In genomic region chr1:165672355-165672754, GRCm38 (mm10) we compare ENCODE assay signal across 16 mouse cellular contexts. TPM values are rescaled to one million over a fixed set of nuclear protein-coding genes. Genes with fewer than 3 reads are reported as not detected.
DNase-seq lines count a peak whose midpoint lies in the region; ATAC-seq and TF ChIP-seq lines count a peak whose summit lies in the region.
"Had no signal": no experiment of that assay in that cellular context is flagged by ENCODE, and none has a peak within 500 bp of the region (broad histone marks: within the 10 kb centered on the region; RNA-seq: fewer than 3 reads in every experiment).

No protein-coding gene starts in this region.

- H3K27ac ChIP-seq in intestine, postnatal 0 days (ENCODE audit: low read depth, low read length): no peak overlapping the region
- H3K27ac ChIP-seq in intestine, embryonic 16.5 days (ENCODE audit: low read length): no peak overlapping the region
- no peak overlapping the region for H3K27ac ChIP-seq in spleen, adult 2 months (ENCODE audit: insufficient read depth, low read length)
- H3K27ac ChIP-seq in stomach, postnatal 0 days (replicated peaks): no peak overlapping the region
- no peak overlapping the region for H3K27ac ChIP-seq in hindbrain, embryonic 14.5 days
- H3K27ac ChIP-seq: heart, embryonic 13.5 days; hindbrain, embryonic 15.5 days; kidney, embryonic 15.5 days; limb, embryonic 12.5 days; macrophage; neural tube, embryonic 13.5 days had no signal

- H3K4me3 ChIP-seq in intestine, postnatal 0 days (ENCODE audit: low read depth, low read length): no peak overlapping the region
- no peak overlapping the region for H3K4me3 ChIP-seq in intestine, embryonic 16.5 days (ENCODE audit: low read length)
- H3K4me3 ChIP-seq in spleen, adult 2 months (ENCODE audit: extremely low read depth, insufficient read depth, insufficient read length): no peak overlapping the region
- H3K4me3 ChIP-seq in stomach, postnatal 0 days (ENCODE audit: low read depth, low read length): no peak overlapping the region
- no peak overlapping the region for H3K4me3 ChIP-seq in hindbrain, embryonic 14.5 days (replicated peaks; ENCODE audit: low read length)
- H3K4me3 ChIP-seq: heart, embryonic 13.5 days; hindbrain, embryonic 15.5 days; kidney, embryonic 15.5 days; limb, embryonic 12.5 days; neural tube, embryonic 13.5 days had no signal

- intact Hi-C loops in left cerebral cortex, postnatal 14 days (cut with DNase I): no loop called here

- no peak for ATAC-seq in intestine, postnatal 0 days
- ATAC-seq in intestine, embryonic 16.5 days: no peak
- no peak for ATAC-seq in stomach, postnatal 0 days (ENCODE audit: low FRiP score, low TSS enrichment)
- ATAC-seq in hindbrain, embryonic 14.5 days (ENCODE audit: low FRiP score): no peak

- no peaks in the 10 kb centered on the region for H3K4me1 ChIP-seq in intestine, postnatal 0 days (replicated peaks; ENCODE audit: control insufficient read depth, insufficient read depth, low read length)
- peaks cover 7% of the 10 kb centered on the region; the same call in 1 of the 2 replicates for H3K4me1 ChIP-seq in intestine, embryonic 16.5 days (ENCODE audit: control insufficient read depth, insufficient read depth, low read length)
- H3K4me1 ChIP-seq in spleen, adult 2 months (ENCODE audit: control insufficient read depth, insufficient read depth, insufficient read length): peaks cover 5% of the 10 kb centered on the region; the same call in 1 of the 2 replicates
- no peaks in the 10 kb centered on the region for H3K4me1 ChIP-seq in stomach, postnatal 0 days (replicated peaks; ENCODE audit: control insufficient read depth, insufficient read depth)
- H3K4me1 ChIP-seq in hindbrain, embryonic 14.5 days (replicated peaks; ENCODE audit: control insufficient read depth, insufficient read depth, low read length): no peaks in the 10 kb centered on the region
- H3K4me1 ChIP-seq: hindbrain, embryonic 15.5 days had no signal

- no peak overlapping the region for H3K4me2 ChIP-seq in intestine, postnatal 0 days (replicated peaks; ENCODE audit: low read depth)
- no peak overlapping the region for H3K4me2 ChIP-seq in intestine, embryonic 16.5 days (ENCODE audit: low read depth, low read length)
- no peak overlapping the region for H3K4me2 ChIP-seq in stomach, postnatal 0 days (replicated peaks; ENCODE audit: low read depth)
- no peak overlapping the region for H3K4me2 ChIP-seq in hindbrain, embryonic 14.5 days (replicated peaks)
- H3K4me2 ChIP-seq: heart, embryonic 13.5 days; hindbrain, embryonic 15.5 days; kidney, embryonic 15.5 days; limb, embryonic 12.5 days; neural tube, embryonic 13.5 days had no signal

- no peak for TF ChIP-seq POLR2A in spleen, adult 2 months (IDR thresholded peaks at IDR 0.05; ENCODE audit: low read depth, low read length)

- no peaks in the 10 kb centered on the region for H3K9me3 ChIP-seq in intestine, postnatal 0 days (ENCODE audit: control insufficient read depth)
- no peaks in the 10 kb centered on the region for H3K9me3 ChIP-seq in intestine, embryonic 16.5 days (ENCODE audit: control insufficient read depth, low read length)
- no peaks in the 10 kb centered on the region for H3K9me3 ChIP-seq in stomach, postnatal 0 days (ENCODE audit: control insufficient read depth, low read length)
- no peaks in the 10 kb centered on the region for H3K9me3 ChIP-seq in hindbrain, embryonic 14.5 days (ENCODE audit: control insufficient read depth, low read length)
- H3K9me3 ChIP-seq: G1E; heart, embryonic 13.5 days; hindbrain, embryonic 15.5 days; kidney, embryonic 15.5 days; limb, embryonic 12.5 days; neural tube, embryonic 13.5 days had no signal

- 81% methylated on average over 9 of the region's 9 CpGs for WGBS in intestine, postnatal 0 days
- WGBS in intestine, embryonic 16.5 days: 82% methylated on average over 9 of the region's 9 CpGs
- WGBS in spleen, adult 2 months: 84% methylated on average over 9 of the region's 9 CpGs
- 79% methylated on average over 9 of the region's 9 CpGs for WGBS in stomach, postnatal 0 days
- WGBS in hindbrain, embryonic 14.5 days: 77% methylated on average over 9 of the region's 9 CpGs

- no peaks in the 10 kb centered on the region for H3K27me3 ChIP-seq in intestine, postnatal 0 days (replicated peaks; ENCODE audit: control insufficient read depth, insufficient read depth, low read length)
- H3K27me3 ChIP-seq in intestine, embryonic 16.5 days (replicated peaks; ENCODE audit: control insufficient read depth, insufficient read depth, low read length): no peaks in the 10 kb centered on the region
- H3K27me3 ChIP-seq in spleen, adult 2 months (ENCODE audit: control insufficient read depth, insufficient read depth, low read length): no peaks in the 10 kb centered on the region
- no peaks in the 10 kb centered on the region for H3K27me3 ChIP-seq in stomach, postnatal 0 days (ENCODE audit: control insufficient read depth, insufficient read depth, low read length)
- no peaks in the 10 kb centered on the region for H3K27me3 ChIP-seq in hindbrain, embryonic 14.5 days (ENCODE audit: control insufficient read depth, insufficient read depth, low read length)
- H3K27me3 ChIP-seq: heart, embryonic 13.5 days; hindbrain, embryonic 15.5 days; kidney, embryonic 15.5 days; limb, embryonic 12.5 days; neural tube, embryonic 13.5 days had no signal

- H3K9ac ChIP-seq in intestine, postnatal 0 days (ENCODE audit: low read depth, low read length): no peak overlapping the region
- H3K9ac ChIP-seq in intestine, embryonic 16.5 days (ENCODE audit: low read depth, low read length): no peak overlapping the region
- H3K9ac ChIP-seq in stomach, postnatal 0 days (ENCODE audit: low read length): no peak overlapping the region
- no peak overlapping the region for H3K9ac ChIP-seq in hindbrain, embryonic 14.5 days
- H3K9ac ChIP-seq: heart, embryonic 13.5 days; hindbrain, embryonic 15.5 days; kidney, embryonic 15.5 days; limb, embryonic 12.5 days; neural tube, embryonic 13.5 days had no signal

- TF ChIP-seq CTCF in intestine, postnatal 0 days (IDR thresholded peaks at IDR 0.05; ENCODE audit: low read depth): peak; percentile 40
- 0 out of 2 replicates have a peak, but pooled peaks have one; percentile 4 for TF ChIP-seq CTCF in spleen, adult 2 months (IDR thresholded peaks at IDR 0.05; ENCODE audit: extremely low read depth, insufficient read depth, insufficient read length, insufficient replicate concordance)
- peak; percentile 45 for TF ChIP-seq CTCF in stomach, postnatal 0 days (IDR thresholded peaks at IDR 0.05; ENCODE audit: low read depth)

- DNase-seq in spleen, adult 2 months (ENCODE audit: low read depth in 1 of 2, low spot score in 2 of 2): no peak
- no peak for DNase-seq in spleen, postnatal 14 days (ENCODE audit: low spot score in 2 of 2)
- DNase-seq in ZHBTc4 (ENCODE audit: low read depth, low spot score): peak; percentile 31
- DNase-seq in stomach, postnatal 0 days (ENCODE audit: low spot score): no peak
- no peak for DNase-seq in left cerebral cortex, postnatal 14 days (ENCODE audit: low spot score in 2 of 2)
- DNase-seq in hindbrain, embryonic 14.5 days (ENCODE audit: low spot score): no peak
- DNase-seq: cerebellum, postnatal 14 days had no signal

- no peak for TF ChIP-seq EP300 in stomach, postnatal 0 days (optimal IDR thresholded peaks at IDR 0.05)

- no peaks in the 10 kb centered on the region for H3K36me3 ChIP-seq in intestine, postnatal 0 days (ENCODE audit: control insufficient read depth, insufficient read depth)
- H3K36me3 ChIP-seq in intestine, embryonic 16.5 days (ENCODE audit: control insufficient read depth, insufficient read depth, low read length): no peaks in the 10 kb centered on the region
- peaks cover 16% of the 10 kb centered on the region for H3K36me3 ChIP-seq in spleen, adult 2 months (ENCODE audit: control insufficient read depth, insufficient read depth, low read length)
- H3K36me3 ChIP-seq in stomach, postnatal 0 days (ENCODE audit: control insufficient read depth, insufficient read depth, low read length): no peaks in the 10 kb centered on the region
- no peaks in the 10 kb centered on the region for H3K36me3 ChIP-seq in hindbrain, embryonic 14.5 days (replicated peaks; ENCODE audit: control insufficient read depth, insufficient read depth)
- H3K36me3 ChIP-seq: hindbrain, embryonic 15.5 days; limb, embryonic 12.5 days; neural tube, embryonic 13.5 days had no signal

RNA-seq across cellular contexts. Expression of gene Rcsd1, which starts 37.2 kb away (rescaled TPM):
- polyA plus RNA-seq in intestine, postnatal 0 days (2015; fragmentation: Nextera tagmentation; extraction: Ambion mirVana): 11.7 and 14.2 TPM in 2 replicates
- 28.7 and 32.4 TPM in 2 replicates for polyA plus RNA-seq in intestine, embryonic 16.5 days (2015; fragmentation: Nextera tagmentation; extraction: Ambion mirVana)
- polyA plus RNA-seq in spleen, adult 2 months (2012; rRNA removed): 68.3 and 73.9 TPM in 2 replicates
- 16.1 TPM in 2 replicates for polyA plus RNA-seq in stomach, postnatal 0 days (2015; fragmentation: Nextera tagmentation; extraction: Ambion mirVana)
- 1 to 10 TPM; 6.4 to 8.5 TPM for total RNA-seq in left cerebral cortex, postnatal 14 days (2021)
- polyA plus RNA-seq in hindbrain, embryonic 14.5 days (2014; fragmentation: Nextera tagmentation; extraction: Ambion mirVana): 6.0 and 8.4 TPM in 2 replicates

RNA-seq across cellular contexts. Expression of gene Mpzl1, which starts 38.0 kb away (rescaled TPM):
- 53.3 and 56.3 TPM in 2 replicates for polyA plus RNA-seq in intestine, postnatal 0 days (2015; fragmentation: Nextera tagmentation; extraction: Ambion mirVana)
- polyA plus RNA-seq in intestine, embryonic 16.5 days (2015; fragmentation: Nextera tagmentation; extraction: Ambion mirVana): 103 and 110 TPM in 2 replicates
- 15.3 and 15.9 TPM in 2 replicates for polyA plus RNA-seq in spleen, adult 2 months (2012; rRNA removed)
- 71.4 and 76.4 TPM in 2 replicates for polyA plus RNA-seq in stomach, postnatal 0 days (2015; fragmentation: Nextera tagmentation; extraction: Ambion mirVana)
- total RNA-seq in left cerebral cortex, postnatal 14 days (2021): 10 to 100 TPM; 52.5 to 61.7 TPM
- 176 and 179 TPM in 2 replicates for polyA plus RNA-seq in hindbrain, embryonic 14.5 days (2014; fragmentation: Nextera tagmentation; extraction: Ambion mirVana)
